Mouse (Mus musculus) liver, adult 2 months (tissue): ENCODE measurements around the gene Fam209. TPM values are rescaled to one million over a fixed set of nuclear protein-coding genes. Genes with fewer than 3 reads are reported as not detected.

ENCODE experiments used
- DNase-seq: peaks from one replicate; pipeline ENCODE4 v3.0.0-alpha.2; 2011; ENCODE audit warnings: low read depth, low spot score; ENCODE audit errors: extremely low read depth
- H3K27ac ChIP-seq: fragments of 200-500 bp; replicated peaks from 2 replicates; pipeline ENCODE4 v1.5.1; 2012; ENCODE audit warnings: low read depth, mild to moderate bottlenecking, control low read depth, inconsistent platforms, low read length; ENCODE audit not compliant: insufficient read depth
- H3K27me3 ChIP-seq: fragments of 200-500 bp; 2 replicates; pipeline ENCODE4 v1.6.1; 2012; ENCODE audit warnings: mild to moderate bottlenecking, moderate library complexity, low read length, inconsistent platforms; ENCODE audit not compliant: control insufficient read depth, insufficient read depth
- H3K36me3 ChIP-seq: fragments of 200-500 bp; 2 replicates; pipeline ENCODE4 v1.6.1; 2012; ENCODE audit warnings: low read length, inconsistent platforms; ENCODE audit not compliant: control insufficient read depth, insufficient read depth
- H3K4me1 ChIP-seq: fragments of 200-500 bp; 2 replicates; pipeline ENCODE4 v1.6.1; 2011; ENCODE audit warnings: low read length; ENCODE audit not compliant: control insufficient read depth, insufficient read depth
- H3K4me3 ChIP-seq: fragments of 200-500 bp; 2 replicates; pipeline ENCODE4 v1.5.1; 2011; ENCODE audit warnings: low read depth, mild to moderate bottlenecking, control low read depth, low read length, moderate library complexity; ENCODE audit not compliant: insufficient read depth
- H3K79me2 ChIP-seq: fragments of 200-500 bp; 2 replicates; pipeline ENCODE4 v1.6.1; 2012; ENCODE audit warnings: inconsistent platforms, mild to moderate bottlenecking, low read length, moderate library complexity; ENCODE audit not compliant: control insufficient read depth, insufficient read depth
- H3K9ac ChIP-seq: fragments of 200-500 bp; 2 replicates; pipeline ENCODE4 v1.6.1; 2012; ENCODE audit warnings: low read depth, mild to moderate bottlenecking, control low read depth, inconsistent platforms, low read length
- CTCF ChIP-seq: fragments of 200-500 bp; IDR thresholded peaks from 2 replicates; pipeline ENCODE4 v1.5.1; 2011; ENCODE audit warnings: low read depth, low read length, control low read depth
- POLR2A ChIP-seq: fragments of 200-500 bp; IDR thresholded peaks from 2 replicates; pipeline ENCODE4 v1.6.1; 2011; ENCODE audit warnings: low read length, control low read depth; ENCODE audit not compliant: insufficient read depth; ENCODE audit errors: extremely low read depth
- WGBS: fragments of 180-500 bp; shearing (Covaris S2); methylation state at CpG from one replicate; pipeline ENCODE4 v1.1.7; 2018; 5-methylcytosine and 5-hydroxymethylcytosine counted together
- polyA plus RNA-seq: library from polyadenylated mRNA; depleted of rRNA; stranded (reverse); fragments of >200 nt; gene quantifications from 2 replicates; pipeline ENCODE4 v1.2.3, GENCODE M21; 2012
- total RNA-seq: library from RNA; depleted of rRNA; stranded (reverse); fragments of >200 nt; gene quantifications from 2 replicates; pipeline ENCODE4 v1.2.3, GENCODE M21; 2014

The Fam209 gene
- total and polyA plus RNA-seq, 2 experiments = 0.18 TPM

DNA sequence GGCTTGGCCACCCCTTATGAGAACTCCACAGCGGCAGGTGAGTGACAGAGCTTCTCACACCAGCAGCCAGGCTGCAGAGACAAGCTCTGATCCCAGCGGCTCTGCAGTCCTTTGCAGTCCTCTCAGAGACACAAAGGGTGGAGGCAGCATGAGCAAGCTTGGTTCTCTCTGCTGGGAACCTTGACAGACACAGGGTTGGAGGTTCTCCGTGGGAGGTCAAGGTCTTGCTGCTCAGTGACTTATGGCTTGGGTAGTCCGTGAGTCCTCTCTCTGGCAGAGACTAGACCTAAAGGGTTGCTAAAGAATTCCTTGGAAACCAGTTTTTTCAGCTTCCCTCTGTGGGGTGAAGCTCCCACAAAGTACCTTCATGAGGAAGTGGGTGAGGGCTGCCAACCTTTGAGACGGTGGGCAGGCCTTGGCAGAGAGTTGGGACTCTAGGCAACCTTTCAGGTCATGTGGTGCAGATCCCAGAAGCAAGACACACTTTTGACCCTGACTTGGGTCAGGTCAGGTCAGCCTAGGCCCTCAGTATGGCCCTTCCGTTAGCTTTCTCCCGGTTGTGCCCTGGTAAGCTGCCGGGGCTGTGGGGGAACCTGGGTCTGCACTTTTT lies 24.5 kb downstream of the Fam209 start:
- no peak for TF ChIP-seq POLR2A
- no peak for TF ChIP-seq CTCF
- 56% methylated on average over 8 of the region's 8 CpGs for WGBS

DNA sequence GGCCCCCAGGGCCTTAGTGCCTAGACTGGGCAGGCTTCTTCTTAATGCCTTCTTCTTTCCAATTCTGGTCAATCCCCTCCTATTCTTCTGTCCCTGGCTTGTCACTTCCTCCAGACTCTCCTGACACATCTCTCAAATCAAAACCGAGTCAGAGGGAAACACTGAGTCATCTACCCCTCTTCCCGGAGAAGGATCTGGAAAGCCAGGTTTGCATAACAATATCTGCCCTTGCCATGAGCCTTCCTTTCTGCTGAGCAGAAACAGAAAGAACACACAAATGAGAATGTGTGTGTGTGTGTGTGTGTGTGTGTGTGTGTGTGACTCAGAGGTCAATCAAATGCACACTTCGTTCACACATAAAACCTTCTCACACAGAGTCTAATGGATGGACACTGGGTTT lies 26.5 kb downstream of the Fam209 start:
- 82% methylated on average over 3 of the region's 3 CpGs for WGBS
- no peaks in the 10 kb centered on the region for H3K27me3 ChIP-seq
- no peak overlapping the region for H3K4me3 ChIP-seq
- H3K36me3 ChIP-seq = no peaks in the 10 kb centered on the region
- H3K9ac ChIP-seq = no peak overlapping the region
- H3K4me1 ChIP-seq = no peaks in the 10 kb centered on the region
- H3K27ac ChIP-seq = no peak overlapping the region
- TF ChIP-seq POLR2A (no peak), CTCF (no peak)
- no peak for DNase-seq
- H3K79me2 ChIP-seq = no peaks in the 10 kb centered on the region

More for the DNA sequence above, 24.5 kb downstream of the Fam209 start:
- H3K27me3 ChIP-seq = no peaks in the 10 kb centered on the region
- H3K4me3 ChIP-seq = no peak overlapping the region
- no peak overlapping the region for H3K9ac ChIP-seq
- no peaks in the 10 kb centered on the region for H3K4me1 ChIP-seq
- no peak for DNase-seq
- H3K79me2 ChIP-seq = no peaks in the 10 kb centered on the region
- no peak overlapping the region for H3K27ac ChIP-seq
- H3K36me3 ChIP-seq = no peaks in the 10 kb centered on the region

- no peaks in the 10 kb centered on the region for H3K36me3 ChIP-seq
- no peak for DNase-seq
- WGBS = 57% methylated on average over 7 of the region's 7 CpGs
- no peaks in the 10 kb centered on the region for H3K4me1 ChIP-seq
- H3K9ac ChIP-seq = no peak overlapping the region
- no peak overlapping the region for H3K27ac ChIP-seq
- no peak for TF ChIP-seq POLR2A
- H3K79me2 ChIP-seq = no peaks in the 10 kb centered on the region
- no peak overlapping the region for H3K4me3 ChIP-seq
- H3K27me3 ChIP-seq = no peaks in the 10 kb centered on the region
Measured at GRCm38 (mm10) chr2:172500752-172501316, 28.5 kb downstream of the Fam209 start.

DNA sequence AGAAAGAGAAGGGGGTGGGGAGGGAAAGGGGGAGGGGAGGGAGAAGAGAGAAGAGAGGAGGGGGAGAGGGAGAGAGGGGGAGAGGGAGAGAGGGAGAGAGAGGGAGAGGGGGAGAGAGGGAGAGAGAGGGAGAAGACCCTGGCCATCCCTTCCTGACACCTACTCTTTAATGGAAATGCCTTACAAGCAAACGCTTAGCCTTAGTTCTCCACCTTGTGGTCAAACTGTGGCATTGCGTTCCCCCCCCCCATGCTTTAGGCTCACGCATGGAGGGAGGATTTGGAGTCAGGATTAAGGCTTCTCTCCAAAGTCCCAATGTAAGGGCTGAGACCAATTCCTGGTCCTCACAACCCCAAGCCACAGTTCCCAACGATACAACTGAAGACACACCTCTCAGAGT lies 29.0 kb downstream of the Fam209 start:
- no peaks in the 10 kb centered on the region for H3K36me3 ChIP-seq
- H3K79me2 ChIP-seq = no peaks in the 10 kb centered on the region
- WGBS = 10% methylated on average over 4 of the region's 4 CpGs
- no peak overlapping the region for H3K4me3 ChIP-seq
- H3K27me3 ChIP-seq = no peaks in the 10 kb centered on the region
- TF ChIP-seq CTCF (peak; percentile 73; the same call in 1 of the 2 replicates), POLR2A (no peak)
- H3K4me1 ChIP-seq = no peaks in the 10 kb centered on the region
- H3K27ac ChIP-seq = no peak overlapping the region
- peak; percentile 36 for DNase-seq
- no peak overlapping the region for H3K9ac ChIP-seq

GRCm38 (mm10) chr2:172502168-172502567 lies 29.8 kb downstream of the Fam209 start:
- 83% methylated on average over 14 of the region's 14 CpGs for WGBS

GRCm38 (mm10) chr2:172506121-172506520 lies 33.8 kb downstream of the Fam209 start:
- WGBS = 72% methylated on average over 7 of the region's 7 CpGs
- DNase-seq = no peak
- Histone ChIP-seq H3K36me3 (no peaks in the 10 kb centered on the region), H3K27ac (no peak overlapping the region), H3K4me1 (no peaks in the 10 kb centered on the region), H3K27me3 (no peaks in the 10 kb centered on the region), H3K79me2 (no peaks in the 10 kb centered on the region), H3K9ac (no peak overlapping the region), H3K4me3 (no peak overlapping the region)
- TF ChIP-seq POLR2A (no peak), CTCF (no peak)

More at GRCm38 (mm10) chr2:172502168-172502567, 29.8 kb downstream of the Fam209 start:
- H3K4me1 ChIP-seq = no peaks in the 10 kb centered on the region
- no peak overlapping the region for H3K4me3 ChIP-seq
- H3K27ac ChIP-seq = no peak overlapping the region
- DNase-seq = no peak
- H3K27me3 ChIP-seq = no peaks in the 10 kb centered on the region
- no peaks in the 10 kb centered on the region for H3K36me3 ChIP-seq
- no peak overlapping the region for H3K9ac ChIP-seq
- H3K79me2 ChIP-seq = no peaks in the 10 kb centered on the region
- TF ChIP-seq POLR2A (no peak), CTCF (no peak)
